Mouse (Mus musculus): Measurements from ENCODE around the gene Fcrla.

Gene Fcrla

DNA sequence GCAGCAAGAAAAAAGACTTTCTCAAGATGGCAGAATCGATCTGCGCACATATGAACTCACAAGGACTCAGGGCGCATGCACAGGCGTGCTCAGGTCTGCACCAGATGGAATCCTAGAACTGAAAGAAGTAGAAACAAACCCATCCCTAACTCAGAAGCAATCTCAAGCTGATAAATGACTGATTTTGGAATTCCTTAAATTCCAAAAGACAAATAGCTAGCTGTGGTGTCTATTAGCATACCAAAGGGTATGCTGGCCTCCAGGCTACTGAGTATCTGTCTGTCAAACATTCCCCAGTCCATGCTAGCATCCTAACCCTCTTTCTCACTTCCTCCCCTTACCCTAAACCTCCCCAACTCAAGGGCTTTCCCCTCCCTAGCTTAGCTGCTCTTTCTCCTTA is 38.1 kb downstream of the Fcrla start:
- no peak for DNase-seq (ENCODE audit: low spot score in 2 of 2)

DNA sequence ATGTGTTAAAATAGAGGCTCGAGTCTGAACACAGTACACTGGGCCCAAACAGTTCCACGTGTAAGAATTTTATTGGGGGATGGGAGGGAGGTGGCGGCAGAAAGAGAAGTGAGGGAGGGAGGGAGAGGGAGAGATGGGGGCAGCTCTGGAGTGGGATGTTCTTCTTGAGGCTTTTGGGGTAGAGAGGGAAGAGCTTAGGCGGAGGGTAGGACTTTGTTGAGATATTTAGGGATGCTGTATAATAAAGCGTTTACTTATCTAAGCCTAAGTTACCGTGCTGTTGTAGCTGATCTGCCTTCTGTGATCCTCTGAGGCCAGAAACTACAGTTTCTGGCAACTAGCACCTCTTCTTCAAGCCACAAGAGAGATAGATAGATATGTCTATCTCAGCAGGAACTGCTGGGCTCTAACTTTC is 41.3 kb downstream of the Fcrla start:
- no peak for DNase-seq (ENCODE audit: low spot score in 2 of 2)

- peak; percentile 80 to 84 for DNase-seq (ENCODE audit: low spot score in 2 of 2)
Observed at GRCm38 (mm10) chr1:170884978-170885561, 42.3 kb downstream of the Fcrla start, which contains the start of the genes Gm26620 and Dusp12. Gene Gm26620 (plus strand): TSS chr1:170885065. Gene Dusp12 (minus strand): TSS chr1:170885540.

- DNase-seq (ENCODE audit: low spot score in 2 of 2) = no peak
Observed at GRCm38 (mm10) chr1:170884390-170884789, 43.0 kb downstream of the Fcrla start.

- DNase-seq (ENCODE audit: low spot score in 2 of 2) = no peak
Observed at GRCm38 (mm10) chr1:170882915-170883485, 44.4 kb downstream of the Fcrla start.

DNA sequence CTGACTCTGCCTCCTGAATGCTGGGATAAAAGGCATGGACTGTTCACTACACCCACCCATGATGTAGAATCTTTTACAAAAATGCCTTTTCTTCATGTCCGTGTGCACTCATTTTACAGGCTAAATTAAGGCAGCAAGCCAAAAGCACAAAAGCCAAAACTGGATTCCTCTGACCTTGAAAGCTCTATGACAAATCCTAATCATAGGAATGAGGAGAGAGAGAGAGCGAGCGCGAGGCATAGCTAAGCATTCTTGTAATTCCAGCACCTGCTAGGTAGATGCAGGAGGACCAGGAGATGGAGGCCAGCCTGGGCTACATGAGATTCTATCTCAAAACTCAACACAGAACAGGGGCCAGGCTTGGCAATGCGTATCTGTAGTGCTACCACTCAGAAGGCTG is 50.5 kb downstream of the Fcrla start:
- DNase-seq (ENCODE audit: low spot score in 2 of 2) = no peak

DNA sequence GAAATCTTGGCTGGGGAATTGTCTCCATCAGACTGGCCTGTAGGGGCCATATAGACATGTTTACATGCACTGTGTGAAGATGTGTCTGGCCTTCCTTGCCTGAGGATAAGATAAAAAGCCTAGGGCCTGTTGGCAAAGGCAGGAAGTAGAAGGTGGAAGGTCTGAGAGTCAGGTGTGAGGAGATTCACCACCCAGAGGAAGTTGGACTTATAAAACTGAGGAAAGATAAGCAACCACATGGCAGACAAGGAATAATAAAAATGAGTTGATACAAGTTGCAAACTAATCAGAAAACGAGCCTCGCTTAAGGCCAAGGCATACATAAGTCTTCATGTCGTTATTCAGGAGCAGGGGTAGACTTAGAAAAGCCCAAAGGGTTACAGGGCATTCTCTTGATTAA is 51.7 kb downstream of the Fcrla start:
- no peak for DNase-seq (ENCODE audit: low spot score in 2 of 2)

DNA sequence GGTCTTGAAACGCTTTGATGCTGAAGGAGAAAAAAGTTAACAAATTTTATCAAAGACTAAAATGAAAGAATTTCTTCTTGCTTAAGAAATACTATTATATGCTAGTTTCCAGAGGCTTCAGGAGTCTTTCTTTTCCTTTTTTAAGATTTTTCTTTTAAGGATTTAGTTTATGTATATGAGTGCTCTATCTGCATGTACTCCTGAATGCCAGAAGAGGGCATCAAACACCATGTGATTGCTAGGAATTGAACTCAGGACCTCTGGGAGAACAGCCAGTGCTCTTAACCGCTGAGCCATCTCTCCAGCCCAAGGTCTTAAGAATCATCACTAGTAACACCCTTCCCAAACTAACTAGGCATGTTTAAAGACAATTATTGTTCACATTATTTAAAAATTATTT is 55.4 kb downstream of the Fcrla start:
- DNase-seq (ENCODE audit: low spot score in 2 of 2) = no peak

- DNase-seq (ENCODE audit: low spot score in 2 of 2) = no peak
Observed at GRCm38 (mm10) chr1:170871402-170871801, 56.0 kb downstream of the Fcrla start.

DNA sequence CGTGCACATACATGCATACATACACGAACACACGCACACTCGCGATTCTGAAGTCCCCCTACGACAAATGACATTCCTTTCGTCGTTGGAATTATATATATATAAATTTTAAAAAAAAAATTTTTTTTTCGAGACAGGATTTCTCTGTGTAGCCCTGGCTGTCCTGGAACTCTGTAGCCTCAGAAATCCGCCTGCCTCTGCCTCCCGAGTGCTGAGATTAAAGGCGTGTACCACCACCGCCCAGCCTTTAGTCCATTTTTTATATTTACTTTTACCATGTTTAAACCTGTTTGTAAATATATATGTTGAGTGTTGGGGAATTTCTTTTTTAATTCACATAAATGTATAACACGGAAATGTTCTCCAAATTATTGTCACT is 58.5 kb downstream of the Fcrla start:
- DNase-seq (ENCODE audit: low spot score in 2 of 2) = no peak

- peak; percentile 58 to 63 for DNase-seq (ENCODE audit: low spot score in 2 of 2)
Observed at GRCm38 (mm10) chr1:170868107-170868904, 59.1 kb downstream of the Fcrla start.

DNA sequence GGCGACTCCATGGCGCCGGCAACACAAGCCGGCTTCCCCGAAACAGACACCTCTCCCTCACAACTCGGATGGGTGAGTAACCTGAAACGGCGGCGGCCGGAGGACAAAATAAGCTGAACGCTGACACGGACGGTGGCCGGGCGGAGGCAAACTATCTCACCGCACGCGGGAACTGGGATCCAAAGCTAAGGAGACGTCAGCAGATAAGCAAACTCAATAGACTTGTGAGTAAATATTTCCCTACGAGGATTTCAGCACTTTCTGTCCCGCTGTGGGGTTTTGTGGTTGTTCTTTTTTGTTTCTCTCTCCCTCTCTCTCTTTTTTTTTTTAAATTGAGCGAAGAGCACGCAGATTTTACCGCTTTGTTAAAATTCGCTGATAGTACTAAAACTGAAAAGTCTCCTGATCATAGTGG is 59.7 kb downstream of the Fcrla start, which contains the start of gene Atf6:
Gene Atf6, minus strand, starts transcription at position 81 of the 415 bp plus-strand sequence.
- peak; percentile 92 to 94 for DNase-seq (ENCODE audit: low spot score in 2 of 2)

Measured in frontal cortex, postnatal 10 days (tissue).